Mouse (Mus musculus) urinary bladder, postnatal 14 days (tissue): ENCODE data around the gene Rtel1.

ENCODE experiments used
- DNase-seq: peaks from one replicate; pipeline ENCODE4 v3.0.0; 2021; ENCODE audit warnings: low spot score

Rtel1 gene

DNA sequence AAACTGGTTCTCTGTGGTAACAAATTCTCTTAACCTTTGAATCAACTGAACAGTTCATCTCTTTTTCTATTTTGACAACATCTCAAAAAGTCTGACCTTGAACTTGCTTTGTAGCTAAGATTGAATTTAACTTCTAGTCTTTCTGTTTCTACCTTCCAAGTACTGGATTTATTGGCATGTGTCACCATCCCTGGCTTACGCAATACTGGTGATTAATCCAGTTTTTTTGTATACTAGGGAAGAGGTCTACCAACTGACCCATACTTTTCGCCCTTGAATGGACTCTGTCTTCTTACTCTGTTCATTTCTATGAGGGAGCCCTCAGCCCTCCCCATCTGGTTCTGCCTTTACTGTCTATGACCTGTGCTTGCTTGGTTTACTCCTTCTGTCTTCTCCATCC, 6.6 kb downstream of the Rtel1 start:
- DNase-seq: no peak

DNA sequence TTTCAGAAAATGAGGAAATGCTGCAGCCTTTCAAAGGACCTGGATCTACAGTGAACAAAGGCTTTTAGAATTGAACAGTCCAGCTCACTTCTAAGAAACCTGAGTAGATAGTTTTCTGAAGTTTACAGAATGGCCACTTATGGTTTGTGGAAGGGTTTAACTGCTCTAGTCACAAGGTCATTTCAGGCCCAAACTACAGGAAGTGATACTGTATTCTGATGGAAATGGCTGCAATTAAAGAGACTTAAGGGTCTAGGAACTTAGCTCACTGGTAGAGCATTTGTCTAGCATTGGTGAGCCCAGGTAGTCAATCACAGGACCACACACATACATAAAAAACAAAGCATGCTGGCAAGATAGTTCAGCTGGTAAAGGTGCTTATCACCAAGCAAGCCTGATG, 13.0 kb downstream of the Rtel1 start:
- DNase-seq: no peak

DNA sequence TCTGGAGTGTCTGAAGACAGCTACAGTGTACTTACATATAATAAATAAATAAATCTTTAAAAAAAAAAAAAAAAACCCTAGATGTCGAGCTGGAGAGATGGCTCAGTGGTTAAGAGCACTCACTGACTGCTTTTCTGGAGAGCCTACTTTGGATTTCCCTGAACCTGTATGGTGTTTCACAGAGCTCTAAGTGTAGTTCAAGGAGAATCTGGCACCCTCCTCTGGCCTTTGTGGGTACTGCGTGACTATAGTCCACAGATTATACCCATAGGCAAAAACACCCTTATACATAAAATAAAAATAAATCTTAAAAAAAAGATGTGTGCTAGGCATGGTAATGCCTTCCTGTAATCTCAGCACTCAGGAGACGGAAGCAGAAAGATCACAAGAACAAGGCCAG, 14.5 kb downstream of the Rtel1 start:
- DNase-seq: peak; percentile 68

DNA sequence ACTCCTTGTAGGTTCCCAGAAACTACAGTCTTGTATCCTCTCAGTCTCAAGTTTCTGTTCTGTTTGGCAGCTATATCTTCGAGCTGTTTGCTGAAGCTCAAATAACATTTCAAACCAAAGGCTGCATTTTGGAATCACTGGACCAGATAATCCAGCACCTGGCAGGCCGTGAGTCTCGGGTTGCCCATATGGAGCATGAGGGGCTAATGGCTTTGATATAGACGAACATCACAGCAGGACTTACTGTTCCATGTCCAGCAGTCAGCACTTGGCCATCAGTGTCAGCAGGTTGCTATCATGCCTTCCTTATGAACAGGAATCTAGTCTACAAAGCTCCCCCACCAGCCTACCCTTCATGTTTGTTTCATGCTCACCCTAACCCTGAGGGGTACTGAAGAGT, 20.9 kb downstream of the Rtel1 start:
- DNase-seq: no peak

DNA sequence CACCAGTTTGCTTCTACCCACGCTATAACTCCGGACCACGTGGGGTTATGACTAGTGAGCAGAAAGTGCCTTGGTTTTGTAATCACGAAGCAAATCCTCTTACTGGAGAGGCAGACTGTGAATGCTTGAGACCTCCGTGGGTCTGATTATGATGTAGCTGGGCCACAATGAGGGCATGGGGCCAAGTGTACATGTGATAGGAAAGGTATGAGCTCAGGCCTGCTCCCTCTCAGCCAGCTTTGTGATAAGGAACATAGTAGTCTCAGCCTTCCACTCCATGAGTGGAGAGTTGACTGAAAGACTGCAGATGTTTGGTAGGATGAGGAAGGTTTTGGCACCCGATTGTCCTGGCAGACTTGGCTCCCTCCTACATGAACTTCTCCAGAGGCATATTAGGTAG, 23.2 kb downstream of the Rtel1 start:
- DNase-seq: no peak

DNA sequence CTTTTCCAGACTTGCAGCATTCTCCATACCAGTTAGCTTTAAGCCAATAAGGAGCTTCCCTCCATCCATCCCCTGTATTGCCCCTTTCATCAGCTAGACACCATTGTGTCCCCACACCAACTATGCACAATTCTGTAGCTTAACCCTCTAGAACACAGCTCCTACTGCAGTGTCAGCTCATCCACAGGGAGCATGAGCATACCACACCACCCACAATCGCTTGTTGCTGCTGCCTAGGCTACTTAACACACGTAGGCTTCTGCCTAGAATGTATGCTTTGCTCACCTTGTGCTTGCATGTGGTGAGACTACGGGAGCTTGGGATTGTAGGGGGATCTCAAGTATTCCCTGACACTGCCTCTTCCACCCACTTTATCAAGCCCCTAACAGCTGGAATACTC, 37.2 kb downstream of the Rtel1 start:
- no peak for DNase-seq

DNA sequence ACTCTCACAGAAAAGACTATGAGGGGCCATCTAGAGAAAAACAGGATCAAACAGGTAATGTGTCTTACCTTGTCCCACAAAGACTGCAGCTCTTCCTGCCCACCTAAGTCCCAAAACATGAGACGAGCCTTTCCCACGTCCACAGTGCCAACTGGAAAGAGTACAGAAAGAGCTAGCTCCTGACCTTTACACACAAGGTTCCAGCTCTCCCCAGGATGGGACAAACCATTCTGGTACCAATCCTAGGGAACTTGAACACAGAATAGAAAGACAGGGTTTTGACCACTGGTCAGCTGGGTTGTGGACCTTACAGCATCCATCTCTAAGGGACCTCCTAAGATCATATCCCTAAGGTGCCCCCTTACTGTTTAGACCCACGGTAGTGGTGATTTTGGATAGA, 44.4 kb downstream of the Rtel1 start:
- DNase-seq: no peak

DNA sequence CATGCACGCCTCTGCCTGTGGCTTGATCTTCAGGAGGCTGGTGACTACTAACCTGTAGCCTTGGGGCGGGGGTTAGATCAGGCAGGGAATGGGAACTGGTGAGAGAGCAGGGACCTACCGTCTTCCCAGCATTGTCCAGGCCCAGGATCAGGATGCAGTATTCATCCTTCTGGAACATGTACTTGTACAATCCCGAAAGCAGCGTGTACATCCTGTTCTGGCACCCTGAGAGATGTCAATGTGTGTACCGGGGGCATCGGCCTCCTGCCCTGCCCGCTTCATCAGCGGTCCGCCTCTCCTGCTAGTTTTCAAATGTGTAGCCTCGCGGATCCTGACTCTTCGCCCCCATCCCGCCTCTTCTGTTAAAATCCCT, 44.9 kb downstream of the Rtel1 start:
- DNase-seq: no peak

DNA sequence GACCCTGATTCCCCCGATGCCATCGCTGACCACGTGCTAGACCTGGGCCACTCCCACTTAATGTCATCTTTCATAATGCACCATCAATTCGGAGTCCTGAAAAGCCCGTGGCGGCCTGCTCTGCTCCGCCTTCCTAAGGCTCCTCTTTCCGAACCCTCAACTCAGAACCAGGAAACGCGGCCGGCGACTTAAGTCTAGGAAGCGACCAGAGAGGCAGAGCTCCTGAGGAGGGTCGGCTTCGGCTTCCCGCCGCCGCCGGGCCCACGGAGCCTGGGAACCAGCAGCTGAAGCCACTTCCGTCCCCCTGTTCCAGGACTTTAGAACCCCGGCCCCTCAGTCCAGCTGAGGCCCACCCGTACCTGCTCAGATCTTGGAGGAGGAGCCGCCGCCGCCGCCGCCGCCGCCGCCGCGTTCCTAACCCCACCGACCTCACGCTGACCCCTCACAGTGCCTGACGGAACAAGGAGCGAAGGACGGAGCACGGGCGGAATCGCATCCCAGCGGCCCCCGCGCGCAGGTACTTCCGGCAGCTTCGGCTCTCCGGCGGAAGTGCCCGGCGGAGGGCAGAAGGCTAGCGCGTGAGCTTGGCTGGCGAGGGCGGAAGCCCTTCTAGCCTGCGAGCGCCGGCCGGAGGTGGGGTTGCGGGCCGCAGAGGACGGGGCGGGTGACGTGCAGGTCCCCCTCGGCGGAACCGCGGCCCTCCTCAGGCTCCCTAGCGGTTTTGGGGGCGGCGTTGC, 45.5 kb downstream of the Rtel1 start, which contains the start of the genes Zgpat and Arfrp1:
Gene Zgpat, plus strand, starts transcription at position 69 of the 737 bp plus-strand sequence.
Gene Arfrp1, minus strand, starts transcription at position 545 of the 737 bp plus-strand sequence.
- peak; percentile 87 for DNase-seq

DNA sequence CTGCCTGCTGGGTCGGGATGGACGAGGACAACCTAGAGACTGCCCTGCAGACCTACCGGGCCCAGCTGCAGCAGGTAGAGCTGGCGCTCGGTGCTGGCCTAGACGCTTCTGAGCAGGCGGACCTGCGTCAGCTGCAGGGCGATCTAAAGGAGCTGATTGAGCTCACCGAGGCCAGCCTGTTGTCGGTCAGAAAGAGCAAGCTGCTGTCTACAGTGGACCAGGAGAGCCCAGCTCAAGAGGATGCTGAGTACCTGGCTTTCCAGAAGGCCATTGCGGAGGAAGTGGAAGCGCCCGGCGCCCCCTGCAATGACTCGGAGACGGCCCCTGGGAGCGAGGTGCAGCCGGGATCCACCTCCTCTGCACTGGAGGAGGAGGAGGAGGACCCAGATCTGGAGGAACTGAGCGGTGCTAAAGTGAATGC, 46.1 kb downstream of the Rtel1 start:
- no peak for DNase-seq

DNA sequence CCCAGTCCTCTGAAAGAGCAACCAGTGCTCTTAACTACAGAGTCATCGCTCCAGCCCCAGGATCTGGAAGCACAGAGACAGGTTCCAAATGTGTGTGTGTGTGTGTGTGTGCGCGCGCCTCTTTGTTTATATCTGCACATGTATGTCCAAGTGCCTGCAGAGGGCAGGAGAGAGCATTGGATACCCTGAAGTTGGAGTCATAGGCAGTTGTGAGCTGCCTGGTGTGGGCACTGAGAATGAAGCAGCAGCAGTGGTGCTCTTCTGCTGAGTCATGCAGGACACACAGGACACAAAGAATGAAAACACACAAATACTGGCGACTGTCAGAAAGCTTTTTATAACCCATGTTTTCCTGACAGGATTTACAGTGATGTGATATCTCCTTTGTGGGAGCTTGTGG, 50.5 kb downstream of the Rtel1 start:
- no peak for DNase-seq

DNA sequence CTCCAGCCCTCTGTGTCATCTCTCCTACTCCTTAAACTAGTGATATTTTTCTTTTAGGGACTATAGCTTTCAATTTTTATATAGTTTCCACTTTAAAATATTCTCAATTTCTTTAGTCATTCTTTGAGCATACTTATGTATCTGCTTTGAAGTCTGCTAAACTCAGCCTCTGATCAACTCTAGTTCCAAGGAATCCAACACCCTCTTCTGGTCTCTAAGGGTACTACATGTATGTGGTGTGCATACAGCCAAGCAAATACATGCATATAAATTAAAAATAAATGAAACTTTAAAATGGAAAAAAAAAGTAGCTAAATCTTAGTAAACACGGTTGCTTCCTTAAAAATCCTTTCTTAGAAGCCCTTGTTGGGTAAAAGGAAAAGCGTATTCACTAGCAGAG, 56.2 kb downstream of the Rtel1 start:
- no peak for DNase-seq

DNA sequence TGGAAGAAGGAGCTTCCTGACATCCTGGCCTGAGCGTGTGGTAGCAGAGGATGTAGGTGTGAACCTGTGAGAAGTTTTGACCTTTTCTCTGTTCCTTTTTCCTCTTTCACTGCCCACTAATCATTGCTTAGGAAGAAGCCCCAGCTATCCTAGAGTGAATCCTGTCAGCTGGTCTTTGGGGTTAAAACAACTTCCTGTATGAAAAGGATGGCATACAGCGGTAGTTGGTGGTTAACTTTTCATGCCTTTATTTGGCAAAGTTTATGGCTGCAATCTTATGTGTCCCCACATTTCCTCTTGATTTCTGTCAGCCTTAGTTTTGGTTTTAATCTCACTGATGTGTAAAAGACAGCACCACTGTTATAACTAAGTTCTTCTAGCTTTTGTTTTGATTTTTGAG, 57.7 kb downstream of the Rtel1 start:
- DNase-seq: no peak

DNA sequence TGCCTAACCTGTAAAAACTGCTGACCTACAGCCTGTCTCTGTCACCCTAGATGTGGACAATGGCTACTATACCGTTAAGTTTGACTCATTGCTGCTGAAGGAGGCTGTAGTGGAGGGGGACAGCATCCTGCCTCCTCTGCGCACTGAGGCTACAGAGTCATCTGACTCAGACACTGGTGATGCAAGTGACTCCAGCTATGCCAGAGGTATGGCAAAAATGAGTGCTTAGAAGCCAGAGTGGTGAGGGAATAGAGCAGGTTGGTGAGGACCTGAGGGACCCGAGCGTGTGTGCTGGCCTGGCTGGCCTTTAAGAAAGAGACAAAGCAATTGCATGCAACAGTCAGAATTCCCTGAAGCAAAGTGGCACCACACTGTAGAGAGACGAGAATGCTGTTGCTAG, 59.2 kb downstream of the Rtel1 start:
- no peak for DNase-seq

DNA sequence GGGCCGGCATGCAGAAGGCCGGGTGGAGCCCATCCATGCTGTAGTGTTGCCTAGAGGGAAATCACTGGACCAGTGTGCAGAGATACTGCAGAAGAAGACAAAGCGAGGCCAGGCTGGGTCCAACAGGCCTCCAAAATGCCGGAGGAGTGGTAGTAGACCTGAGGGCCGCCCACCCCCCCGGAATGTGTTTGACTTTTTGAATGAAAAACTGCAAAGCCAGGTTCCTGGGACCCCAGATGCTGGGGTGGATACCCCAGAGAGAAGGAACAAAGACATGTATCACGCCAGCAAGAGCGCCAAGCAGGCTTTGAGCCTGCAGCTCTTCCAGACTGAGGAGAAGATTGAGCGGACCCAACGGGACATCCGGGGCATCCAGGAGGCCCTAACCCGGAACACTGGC, 60.2 kb downstream of the Rtel1 start, which contains the start of gene Lime1:
Gene Lime1, plus strand, starts transcription at position 301 of the 400 bp plus-strand sequence.
- no peak for DNase-seq

DNA sequence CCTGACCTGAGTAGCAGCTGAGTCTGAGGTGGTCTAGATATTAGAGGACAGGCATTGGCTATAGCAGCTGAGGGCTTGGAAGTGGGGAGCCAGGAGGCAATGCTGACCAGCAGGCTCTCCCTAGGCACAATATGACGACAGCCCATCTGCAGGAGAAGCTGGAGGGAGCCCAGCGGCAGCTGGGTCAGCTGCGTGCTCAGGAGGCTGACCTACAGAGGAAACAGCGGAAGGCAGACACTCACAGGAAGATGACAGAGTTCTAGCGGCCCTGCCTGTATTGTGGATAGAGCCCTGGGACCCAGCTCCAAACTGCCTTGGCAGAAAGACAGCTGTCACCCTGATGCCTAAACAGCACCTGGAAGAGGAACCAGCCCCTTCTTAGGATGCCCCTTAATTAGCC, 60.7 kb downstream of the Rtel1 start:
- no peak for DNase-seq

DNA sequence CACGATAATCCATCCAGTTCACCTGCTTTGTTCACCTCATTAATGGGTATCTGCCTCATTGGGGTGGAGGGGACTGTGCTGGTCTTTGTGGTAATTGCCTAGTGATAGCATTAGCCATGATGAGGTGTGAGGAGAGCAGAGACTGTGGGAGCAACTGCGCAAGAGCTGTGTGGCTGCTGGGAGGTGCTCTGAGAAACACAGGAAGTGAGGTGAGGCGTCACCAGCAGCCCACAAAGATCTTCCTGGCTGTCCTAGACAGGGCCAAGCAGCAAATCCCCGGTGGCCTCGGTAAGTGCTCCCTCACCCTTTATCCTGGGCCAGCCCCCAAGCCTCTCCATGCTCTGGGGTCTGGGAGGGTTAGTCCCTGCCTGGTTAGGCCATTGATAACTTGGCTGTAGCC, 61.6 kb downstream of the Rtel1 start:
- DNase-seq: no peak

DNA sequence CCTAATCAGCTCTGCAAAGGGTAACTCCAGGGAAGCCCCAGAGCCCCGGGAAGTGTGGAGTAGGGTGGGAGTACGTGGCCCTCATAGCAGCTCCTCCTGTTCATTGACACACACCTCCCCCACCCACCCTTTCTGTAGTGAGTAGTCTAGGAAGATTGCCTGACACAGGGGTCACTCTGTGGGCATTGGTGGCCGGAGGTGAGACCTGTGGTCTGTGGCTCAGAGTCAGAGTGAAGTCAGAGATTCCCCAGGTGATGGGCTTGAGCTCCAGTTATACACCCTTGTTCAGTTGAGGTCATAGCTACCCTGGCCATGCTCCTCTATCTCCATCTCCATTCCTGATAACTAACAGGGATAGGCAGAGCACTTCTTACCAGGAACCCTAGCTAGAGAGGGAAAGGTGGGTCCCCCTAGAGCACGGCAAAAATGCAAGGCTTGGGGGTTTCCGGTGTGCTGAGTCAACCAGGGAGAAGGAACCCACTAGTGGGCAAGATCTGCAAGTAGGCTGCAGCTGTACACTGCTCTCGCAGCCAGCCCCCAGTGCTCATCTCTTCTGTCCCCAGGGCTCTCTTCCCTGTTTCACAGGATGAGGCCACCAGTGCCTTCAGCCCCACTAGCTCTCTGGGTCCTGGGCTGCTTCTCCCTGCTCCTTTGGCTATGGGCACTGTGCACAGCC, 62.2 kb downstream of the Rtel1 start:
- no peak for DNase-seq

DNA sequence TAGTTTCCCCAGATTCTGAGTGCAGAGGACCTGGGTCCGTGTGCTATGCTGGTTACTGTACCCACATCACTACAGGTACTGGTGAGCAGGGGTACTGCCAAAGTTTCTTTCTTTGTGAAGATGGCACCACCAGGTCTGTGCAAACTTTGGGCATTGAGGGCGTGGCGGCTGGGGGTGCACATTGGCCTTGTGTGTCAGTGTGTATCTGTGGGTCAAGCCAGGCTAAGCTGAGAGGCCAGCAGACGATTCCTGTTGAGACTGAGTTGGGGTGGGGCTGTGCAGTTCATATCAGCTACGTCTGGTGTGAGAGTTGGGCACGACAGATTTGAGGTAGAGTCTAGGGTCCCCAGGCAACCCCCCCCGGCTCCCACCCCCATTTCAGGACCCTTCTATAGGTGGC, 64.9 kb downstream of the Rtel1 start:
- DNase-seq: no peak

DNA sequence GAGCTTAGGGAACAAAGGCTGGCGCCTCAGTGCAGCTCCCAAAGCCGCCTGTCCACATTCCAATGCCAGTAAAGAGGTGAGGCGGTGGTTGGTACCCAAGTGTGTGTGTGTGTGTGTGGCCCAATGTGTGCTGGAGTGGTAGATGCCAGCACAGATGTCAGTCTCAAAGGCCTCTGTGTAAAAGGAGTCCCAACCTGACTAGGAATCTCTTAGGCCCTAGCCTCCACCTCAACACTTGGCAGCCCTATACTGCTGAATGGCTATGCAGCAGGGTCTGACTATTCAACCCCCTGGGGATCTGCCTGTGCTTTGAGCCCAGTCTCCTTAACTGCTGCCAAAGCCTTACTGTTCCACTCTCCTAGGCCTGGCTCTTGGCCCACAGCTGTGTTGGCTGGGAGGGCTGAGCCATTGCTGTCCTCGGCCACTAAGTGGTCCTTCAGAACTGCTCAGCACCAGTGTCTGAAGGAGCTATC, 65.4 kb downstream of the Rtel1 start:
- DNase-seq: peak; percentile 39

DNA sequence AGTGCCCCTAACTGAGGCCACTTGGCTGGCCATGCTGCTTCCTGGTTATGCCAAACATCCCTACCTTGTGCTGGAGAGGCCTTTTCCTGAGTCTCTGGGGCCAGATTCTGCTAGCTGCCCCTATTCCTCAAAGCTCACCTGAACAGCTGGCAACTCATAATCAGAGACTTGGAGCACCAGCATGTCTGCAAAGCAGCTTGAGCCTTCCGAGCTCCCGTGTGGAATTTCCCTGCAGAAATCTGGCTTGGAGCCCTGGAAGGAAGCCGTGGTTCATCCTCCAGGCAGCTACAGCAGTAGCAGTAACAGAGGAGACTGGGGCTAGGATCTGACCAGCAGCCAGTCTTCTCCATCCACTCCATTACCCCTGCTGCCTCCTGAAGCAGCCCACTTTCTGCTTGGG, 66.3 kb downstream of the Rtel1 start:
- peak; percentile 40 for DNase-seq

DNA sequence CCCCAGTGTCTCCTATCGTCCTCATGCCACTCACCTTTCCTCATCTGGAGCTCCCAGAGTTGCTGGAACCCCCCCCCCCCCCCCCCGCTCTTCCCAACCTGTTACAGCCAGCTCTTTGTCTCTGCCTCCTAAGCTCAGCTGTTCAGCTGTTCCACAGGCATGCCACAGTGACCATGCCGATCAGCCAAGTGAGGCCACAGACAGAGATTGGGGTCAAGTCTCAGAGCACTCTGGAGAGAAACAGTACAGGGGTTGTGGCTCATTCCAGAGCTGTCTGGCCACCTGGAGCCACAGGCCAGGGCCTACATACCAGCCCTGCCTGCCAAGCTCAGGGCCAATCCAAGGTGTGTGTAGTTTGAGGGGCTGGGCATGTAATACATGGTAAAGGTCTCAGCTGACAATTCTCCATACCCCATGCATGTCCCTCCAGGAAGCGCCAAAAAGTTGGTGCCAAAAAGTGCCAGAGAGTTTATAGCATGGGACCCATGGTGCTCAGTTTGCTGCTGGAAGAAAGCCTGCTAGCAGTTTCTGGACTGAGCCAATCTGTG, 67.2 kb downstream of the Rtel1 start:
- DNase-seq: no peak

DNA sequence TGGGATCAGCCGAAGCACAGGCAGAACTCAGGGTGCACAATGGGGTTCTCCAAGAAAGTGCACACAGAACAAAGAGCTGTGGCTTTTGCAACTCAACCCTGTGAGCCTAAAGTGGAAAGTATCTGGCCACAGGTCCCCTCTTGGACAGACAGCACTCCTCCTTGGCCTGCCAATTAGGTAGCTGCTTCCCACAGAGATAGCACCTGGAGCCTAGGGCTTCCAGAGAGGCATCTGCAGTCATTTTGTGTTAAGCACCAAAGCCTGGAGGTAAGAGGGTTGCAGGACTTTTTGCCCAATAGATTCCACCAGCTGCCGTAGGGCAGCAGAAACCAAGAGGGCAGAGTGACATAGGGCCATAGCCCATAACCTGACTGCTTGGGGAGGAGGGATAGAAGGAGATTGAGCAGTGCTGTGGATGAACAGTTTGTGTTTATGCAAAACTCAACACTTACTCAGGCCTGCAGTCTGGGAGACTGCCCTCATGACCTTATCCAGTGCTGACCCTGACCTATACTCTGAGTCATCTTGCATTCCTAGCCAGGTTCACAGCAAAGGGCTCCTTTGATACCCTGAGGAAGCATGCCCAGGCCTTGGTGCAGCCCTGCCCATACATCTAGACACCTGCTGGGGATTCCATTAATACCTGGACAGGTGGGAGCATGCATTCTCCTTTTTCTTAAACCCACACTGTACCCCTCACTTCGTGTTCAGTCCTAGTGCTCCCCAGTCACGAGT, 70.8 kb downstream of the Rtel1 start:
- DNase-seq: peak; percentile 14
